Mouse (Mus musculus): ENCODE measurements around the gene Vmn2r52.
"Not testable (repeated sequence)": the region's sequence is repeated elsewhere in the genome, so short reads cannot be mapped to it uniquely, and the experiment has no call there.

Vmn2r52 gene

GRCm38 (mm10) chr7:10176473-10176872 is at the start of gene Vmn2r52:
Gene Vmn2r52 (minus strand): TSS chr7:10176573.
- DNase-seq, result no peak

- not testable (repeated sequence) for DNase-seq
Measured at GRCm38 (mm10) chr7:10105641-10106040, 70.7 kb downstream of the Vmn2r52 start, which contains the start of gene Vmn2r51. Gene Vmn2r51 (minus strand): TSS chr7:10105741.
